Mouse (Mus musculus) spleen, adult 2 months (tissue): ENCODE measurements at regions not wholly inside any gene's neighbourhood (a gene's known extent, or its start where the extent isn't known, plus 50 kb on each side); places are given as distances from the start of the nearest gene placed in this dataset.

Source experiments
- DNase-seq, 2 experiments: peaks; one replicate each; pipeline versions ENCODE4 v3.0.0 to v3.0.0-alpha.2; 2012 to 2021; ENCODE audit warnings: low spot score in 2 of 2, low read depth in 1 of 2
- H3K27ac ChIP-seq: fragments of 200-500 bp; 2 replicates; pipeline ENCODE4 v1.5.1; 2012; ENCODE audit warnings: low read length, inconsistent platforms; ENCODE audit not compliant: insufficient read depth
- H3K27me3 ChIP-seq: fragments of 200-500 bp; 2 replicates; pipeline ENCODE4 v1.6.1; 2012; ENCODE audit warnings: mild to moderate bottlenecking, moderate library complexity, low read length, inconsistent platforms; ENCODE audit not compliant: control insufficient read depth, insufficient read depth
- H3K36me3 ChIP-seq: fragments of 200-500 bp; 2 replicates; pipeline ENCODE4 v1.6.1; 2012; ENCODE audit warnings: mild to moderate bottlenecking, low read length, inconsistent platforms; ENCODE audit not compliant: control insufficient read depth, insufficient read depth
- H3K4me1 ChIP-seq: fragments of 200-500 bp; 2 replicates; pipeline ENCODE4 v1.6.1; 2011; ENCODE audit warnings: inconsistent platforms; ENCODE audit not compliant: control insufficient read depth, insufficient read depth, insufficient read length
- H3K4me3 ChIP-seq: fragments of 200-500 bp; 2 replicates; pipeline ENCODE4 v1.5.1; 2011; ENCODE audit warnings: mild to moderate bottlenecking, inconsistent platforms; ENCODE audit not compliant: insufficient read depth, insufficient read length; ENCODE audit errors: extremely low read depth
- CTCF ChIP-seq: fragments of 200-500 bp; IDR thresholded peaks from 2 replicates; pipeline ENCODE4 v1.5.1; 2011; ENCODE audit warnings: mild to moderate bottlenecking, inconsistent platforms; ENCODE audit not compliant: insufficient read depth, insufficient read length, insufficient replicate concordance; ENCODE audit errors: extremely low read depth
- POLR2A ChIP-seq: fragments of 200-500 bp; IDR thresholded peaks from 2 replicates; pipeline ENCODE4 v1.6.1; 2011; ENCODE audit warnings: low read depth, low read length, inconsistent platforms
- WGBS: fragments of 180-500 bp; shearing (Covaris S2); methylation state at CpG from one replicate; pipeline ENCODE4 v1.1.7; 2018; 5-methylcytosine and 5-hydroxymethylcytosine counted together

DNA sequence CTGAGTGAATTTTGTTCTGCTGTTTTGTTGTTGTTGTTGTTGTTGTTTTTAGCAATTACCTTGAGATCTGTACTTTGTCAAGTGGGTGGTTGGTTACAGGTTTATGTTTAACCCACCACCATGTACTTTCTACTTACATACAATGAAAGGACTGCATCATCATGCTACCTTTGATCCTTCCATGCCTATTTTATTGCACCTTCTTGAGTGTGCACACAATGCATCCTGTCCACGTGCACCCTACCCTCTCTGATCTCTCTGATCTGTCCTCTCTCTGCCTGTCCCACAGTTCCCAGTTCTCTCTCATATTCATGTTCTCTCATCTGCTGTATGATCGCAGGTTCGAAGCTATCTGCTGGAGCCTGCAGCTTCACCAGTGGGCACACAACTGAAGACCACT is 59.9 kb upstream of the Gas1 start:
- DNase-seq: no peak
- Histone ChIP-seq H3K36me3 (no peaks in the 10 kb centered on the region), H3K27me3 (no peaks in the 10 kb centered on the region), H3K4me3 (no peak overlapping the region), H3K27ac (no peak overlapping the region), H3K4me1 (no peaks in the 10 kb centered on the region)
- no peak for TF ChIP-seq CTCF
- TF ChIP-seq POLR2A: no peak
- 83% methylated on average over 3 of the region's 3 CpGs for WGBS

DNA sequence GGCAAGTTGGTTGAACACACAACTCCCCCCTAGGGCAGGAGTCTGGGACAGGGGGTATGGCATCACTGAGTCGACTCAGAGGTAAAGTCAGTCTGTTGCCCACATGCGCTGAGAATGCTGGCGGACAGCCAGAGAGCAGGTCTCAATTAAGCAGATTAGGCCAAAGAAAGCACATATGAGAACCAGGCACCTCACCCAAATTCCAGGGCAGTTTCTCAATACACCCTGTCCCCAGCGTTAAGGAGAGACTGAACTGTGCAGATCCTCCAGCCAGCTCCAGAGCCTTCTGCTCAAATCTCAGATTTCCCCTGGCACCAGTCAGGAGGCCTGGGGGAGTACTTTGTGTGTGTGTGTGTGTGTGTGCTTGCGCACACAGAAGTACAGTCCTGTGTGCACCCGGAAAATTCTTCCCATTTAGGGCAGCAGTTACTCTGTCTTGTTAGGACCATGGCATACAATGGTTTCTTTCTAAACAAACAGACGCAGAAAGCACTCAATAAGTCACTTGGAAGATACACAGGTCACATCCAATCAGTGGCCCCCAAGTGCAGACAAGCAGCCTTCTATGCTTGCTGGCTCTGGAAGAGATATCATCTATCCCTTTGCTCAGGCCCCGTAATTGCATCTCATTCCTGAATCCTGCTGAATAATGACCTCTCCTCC is 65.4 kb upstream of the Gas1 start:
- Histone ChIP-seq H3K27me3 (no peaks in the 10 kb centered on the region), H3K4me1 (no peaks in the 10 kb centered on the region), H3K27ac (no peak overlapping the region), H3K4me3 (no peak overlapping the region), H3K36me3 (no peaks in the 10 kb centered on the region)
- no peak for DNase-seq
- TF ChIP-seq CTCF: no peak
- no peak for TF ChIP-seq POLR2A
- WGBS: 82% methylated on average over 8 of the region's 8 CpGs

DNA sequence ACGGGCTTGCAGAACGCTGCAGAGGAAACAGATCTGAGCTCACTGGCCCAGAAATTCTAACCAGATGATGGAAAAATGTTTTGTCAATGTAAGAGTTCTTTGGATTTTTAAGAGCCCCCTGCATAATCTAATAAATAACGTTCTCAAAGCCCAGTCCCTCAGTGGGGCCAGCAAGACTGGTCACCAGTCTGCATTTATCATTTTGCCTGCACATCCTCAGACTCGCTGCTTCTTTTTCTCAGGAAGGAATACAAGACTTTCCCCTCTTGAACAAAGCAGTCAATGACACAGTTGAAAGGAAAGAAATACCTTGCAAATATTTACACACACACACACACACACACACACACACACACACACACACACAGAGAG is 65.9 kb upstream of the Gas1 start:
- WGBS: 78% methylated on average over 4 of the region's 4 CpGs
- Histone ChIP-seq H3K4me3 (no peak overlapping the region), H3K4me1 (no peaks in the 10 kb centered on the region), H3K27me3 (no peaks in the 10 kb centered on the region), H3K27ac (no peak overlapping the region), H3K36me3 (no peaks in the 10 kb centered on the region)
- DNase-seq: no peak
- no peak for TF ChIP-seq POLR2A
- TF ChIP-seq CTCF: no peak

DNA sequence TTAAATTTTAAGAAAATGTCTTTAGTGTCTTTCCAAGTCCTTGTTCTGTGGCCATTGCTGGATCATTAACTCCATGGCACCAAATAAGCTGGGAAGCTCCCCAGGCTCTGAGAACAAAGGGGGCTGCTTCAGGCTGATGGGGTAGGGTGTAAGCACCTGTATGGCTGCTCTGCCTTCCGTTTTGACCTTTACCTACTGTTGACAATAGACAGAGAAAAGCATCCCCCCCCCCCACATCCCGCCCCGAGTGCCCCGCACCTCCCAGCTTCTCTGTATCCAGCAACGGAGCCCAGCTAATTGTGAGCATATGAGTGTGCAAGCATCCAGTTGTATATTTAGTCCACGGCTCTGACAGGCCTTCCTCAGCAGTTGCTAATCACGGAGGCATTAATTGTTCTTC is 78.0 kb upstream of the Gas1 start:
- no peak for DNase-seq
- Histone ChIP-seq H3K27me3 (no peaks in the 10 kb centered on the region), H3K27ac (no peak overlapping the region), H3K4me3 (no peak overlapping the region), H3K4me1 (no peaks in the 10 kb centered on the region), H3K36me3 (no peaks in the 10 kb centered on the region)
- TF ChIP-seq POLR2A: no peak
- no peak for TF ChIP-seq CTCF
- WGBS: 82% methylated on average over 7 of the region's 7 CpGs

DNA sequence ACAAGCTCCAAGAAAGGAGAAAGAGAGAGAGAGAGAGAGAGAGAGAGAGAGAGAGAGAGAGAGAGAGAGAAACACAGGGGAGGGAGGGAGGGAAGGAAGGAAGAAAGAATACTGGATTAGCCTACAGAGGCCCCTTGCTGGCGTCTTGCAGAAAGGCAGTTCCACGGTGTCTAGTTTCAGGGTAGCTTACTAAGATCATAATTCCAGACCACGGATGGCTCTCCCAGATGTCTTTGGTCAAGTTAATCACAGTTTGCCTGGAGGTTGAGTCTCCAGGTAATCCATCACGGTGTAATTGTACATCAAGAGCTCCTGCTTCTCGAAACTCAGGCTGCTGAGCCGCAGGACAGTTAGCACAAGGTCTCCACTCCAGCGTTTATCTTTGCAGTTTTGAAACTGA is 78.5 kb upstream of the Gas1 start:
- Histone ChIP-seq H3K27ac (no peak overlapping the region), H3K36me3 (no peaks in the 10 kb centered on the region), H3K4me3 (no peak overlapping the region), H3K4me1 (no peaks in the 10 kb centered on the region), H3K27me3 (no peaks in the 10 kb centered on the region)
- no peak for DNase-seq
- TF ChIP-seq CTCF (no peak), POLR2A (no peak)
- 74% methylated on average over 7 of the region's 7 CpGs for WGBS

DNA sequence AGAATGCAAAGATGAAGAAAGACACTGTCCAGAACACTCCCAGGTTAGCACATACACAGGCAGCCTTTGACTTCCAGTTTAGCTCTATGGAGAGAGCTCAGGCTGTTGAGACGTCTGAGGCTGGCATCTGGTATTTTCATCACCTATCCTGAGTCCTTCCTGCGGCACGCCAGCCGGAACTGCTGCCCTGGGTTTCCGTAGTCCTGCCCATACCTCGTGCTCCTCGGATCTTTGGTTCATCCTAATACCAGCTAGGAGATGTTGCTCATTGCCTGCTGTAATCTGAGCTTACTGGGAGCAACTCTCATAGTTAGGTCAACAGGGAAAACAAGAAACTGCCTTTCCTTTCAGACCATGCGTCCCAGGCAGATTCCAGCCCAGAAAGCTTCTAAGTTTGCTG is 79.8 kb upstream of the Gas1 start:
- 80% methylated on average over 8 of the region's 8 CpGs for WGBS
- DNase-seq: no peak
- H3K4me1 ChIP-seq: no peaks in the 10 kb centered on the region
- H3K27ac ChIP-seq: no peak overlapping the region
- no peaks in the 10 kb centered on the region for H3K36me3 ChIP-seq
- no peak overlapping the region for H3K4me3 ChIP-seq
- TF ChIP-seq POLR2A: no peak
- no peak for TF ChIP-seq CTCF
- no peaks in the 10 kb centered on the region for H3K27me3 ChIP-seq

DNA sequence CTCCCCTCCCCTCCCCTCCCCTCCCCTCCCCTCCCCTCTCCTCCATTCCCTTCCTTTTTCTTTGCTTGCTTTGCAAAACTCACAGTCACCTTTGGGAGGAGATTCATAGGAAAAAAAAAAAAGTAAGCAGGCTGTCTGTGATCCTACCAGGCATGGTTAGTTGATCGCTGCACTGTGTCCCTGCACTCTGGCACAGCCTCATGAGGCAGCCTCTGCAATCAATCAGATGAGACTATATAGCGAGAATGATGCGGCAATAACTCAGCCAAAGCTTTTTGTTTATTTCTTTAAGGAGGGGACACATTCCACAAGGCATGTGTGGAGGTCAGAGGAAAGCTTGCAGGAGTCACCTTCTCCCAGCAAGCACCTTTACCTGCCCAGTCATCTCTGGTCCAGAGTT is 80.7 kb upstream of the Gas1 start:
- 80% methylated on average over 3 of the region's 3 CpGs for WGBS
- Histone ChIP-seq H3K27me3 (no peaks in the 10 kb centered on the region), H3K4me1 (no peaks in the 10 kb centered on the region), H3K4me3 (no peak overlapping the region), H3K27ac (no peak overlapping the region), H3K36me3 (no peaks in the 10 kb centered on the region)
- no peak for TF ChIP-seq CTCF
- no peak for TF ChIP-seq POLR2A
- no peak for DNase-seq

DNA sequence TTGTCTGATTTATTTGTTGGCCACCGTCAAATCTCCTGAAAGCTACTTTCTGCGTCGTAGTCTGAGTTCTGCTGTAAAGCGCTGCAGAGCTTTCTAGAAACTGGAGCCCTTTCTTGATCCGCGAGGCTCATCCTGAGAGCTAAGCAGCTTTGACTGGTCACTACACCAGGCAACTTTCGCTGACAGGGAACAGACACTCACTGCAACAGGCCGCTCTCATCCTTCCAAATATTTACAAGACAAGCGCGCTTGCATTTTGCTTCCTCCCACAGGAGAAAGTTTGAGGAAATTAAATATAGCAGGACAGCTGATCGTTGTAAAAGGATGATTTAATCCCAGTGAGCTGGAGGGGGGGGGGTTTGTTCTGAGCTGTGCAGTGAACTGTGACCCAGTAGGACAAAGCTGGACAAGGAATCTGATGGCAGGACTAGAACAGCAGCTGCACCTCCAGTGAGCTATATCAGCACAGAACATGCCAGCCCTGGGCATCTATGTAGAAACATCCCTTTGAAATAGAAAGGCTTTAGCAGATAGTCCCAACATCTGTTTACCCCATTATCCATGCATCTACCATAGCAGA is 85.4 kb upstream of the Gas1 start:
- no peak for DNase-seq
- no peak overlapping the region for H3K27ac ChIP-seq
- 90% methylated on average over 11 of the region's 11 CpGs for WGBS
- H3K36me3 ChIP-seq: no peaks in the 10 kb centered on the region
- no peaks in the 10 kb centered on the region for H3K4me1 ChIP-seq
- no peaks in the 10 kb centered on the region for H3K27me3 ChIP-seq
- no peak for TF ChIP-seq POLR2A
- TF ChIP-seq CTCF: no peak
- H3K4me3 ChIP-seq: no peak overlapping the region
